Mouse (Mus musculus): Measurements from ENCODE around the gene Thy1. TPM values are rescaled to one million over a fixed set of nuclear protein-coding genes. Genes with fewer than 3 reads are reported as not detected.

The Thy1 gene
- polyA plus RNA-seq, 1 experiment: 1,180 TPM

GRCm38 (mm10) chr9:44096536-44096935 lies 53.4 kb downstream of the Thy1 start:
- Histone ChIP-seq H3K4me1 (ENCODE audit: control insufficient read depth, insufficient read depth, low read length) (peaks cover 2% of the 10 kb centered on the region; the same call in 1 of the 2 replicates), H3K27ac (ENCODE audit: insufficient read depth, low read length) (peak overlapping the region; percentile 47; the same call in 1 of the 2 replicates), H3K4me3 (ENCODE audit: insufficient read depth, low read length) (no peak overlapping the region)
- TF ChIP-seq CTCF (IDR thresholded peaks at IDR 0.05; ENCODE audit: extremely low read depth, insufficient read depth, low read length) (no peak), POLR2A (IDR thresholded peaks at IDR 0.05; ENCODE audit: extremely low read depth, insufficient read depth, low read length) (0 out of 2 replicates have a peak, but pooled peaks have one; percentile 4)

Other genes with a start within 250 kb of the Thy1 start
- gene Usp2, start 23.6 kb downstream of the Thy1 start, polyA plus RNA-seq (2012; rRNA removed): 50.1 and 50.9 TPM in 2 replicates
- 0.15 and 0.35 TPM in 2 replicates for gene Mfrp, start 58.3 kb downstream of the Thy1 start, polyA plus RNA-seq (2012; rRNA removed)
- gene C1qtnf5, start 63.9 kb downstream of the Thy1 start, polyA plus RNA-seq (2012; rRNA removed): 24.7 and 30.5 TPM in 2 replicates
- gene Gm49380, start 70.1 kb downstream of the Thy1 start, polyA plus RNA-seq (2012; rRNA removed): 0.10 and 0.19 TPM in 2 replicates
- 29.5 and 30.3 TPM in 2 replicates for gene Rnf26, start 70.1 kb downstream of the Thy1 start, polyA plus RNA-seq (2012; rRNA removed)
- gene Mcam, start 91.1 kb downstream of the Thy1 start, polyA plus RNA-seq (2012; rRNA removed): 26.2 and 27.4 TPM in 2 replicates
- gene Cbl, start 190.7 kb downstream of the Thy1 start, polyA plus RNA-seq (2012; rRNA removed): 18.2 and 22.8 TPM in 2 replicates
- gene Ccdc153, start 197.3 kb downstream of the Thy1 start, polyA plus RNA-seq (2012; rRNA removed): 1.8 and 4.9 TPM in 2 replicates
- gene Pdzd3, start 208.1 kb downstream of the Thy1 start, polyA plus RNA-seq (2012; rRNA removed): 0.40 and 0.71 TPM in 2 replicates
- 7.0 and 8.0 TPM in 2 replicates for gene Nlrx1, start 225.2 kb downstream of the Thy1 start, polyA plus RNA-seq (2012; rRNA removed)
- gene Abcg4, start 245.2 kb downstream of the Thy1 start, polyA plus RNA-seq (2012; rRNA removed): 86.3 and 91.1 TPM in 2 replicates